ENCODE assay signal across 8 mouse cellular contexts in the genomic region with DNA sequence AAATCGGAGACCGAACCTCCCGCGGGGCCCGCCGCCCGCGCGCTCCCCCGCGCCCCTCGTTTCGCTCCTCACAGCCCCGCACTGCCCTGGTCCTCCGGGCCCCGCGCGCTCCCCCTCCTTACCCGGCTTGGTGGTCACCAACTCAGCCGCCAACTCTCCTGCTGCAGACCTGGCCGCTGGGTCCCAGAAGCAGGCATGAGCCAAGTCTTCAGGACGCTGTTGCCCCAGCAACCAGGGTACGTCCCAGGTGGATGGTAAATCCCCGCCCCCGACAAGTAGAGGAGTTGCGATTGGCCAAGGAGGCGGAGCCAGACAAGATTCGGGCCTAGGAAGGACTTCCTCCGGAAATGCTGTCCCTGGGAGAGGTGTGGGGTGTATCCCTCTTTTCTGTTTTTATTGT. TPM values are rescaled to one million over a fixed set of nuclear protein-coding genes. Genes with fewer than 3 reads are reported as not detected.
DNase-seq lines count a peak whose midpoint lies in the region; ATAC-seq lines count a peak whose summit lies in the region.
"Had no signal": no experiment of that assay in that cellular context is flagged by ENCODE, and none has a peak within 500 bp of the region (broad histone marks: within the 10 kb centered on the region; RNA-seq: fewer than 3 reads in every experiment).

A gene (minus strand): TSS at position 240 of the 400 bp plus-strand sequence.

- H3K4me2 ChIP-seq in lung, embryonic 16.5 days (ENCODE audit: low read depth, low read length), result peak within 1 kb of the TSS; percentile 31; the same call in 1 of the 2 replicates
- H3K4me2 ChIP-seq in forebrain, embryonic 16.5 days (ENCODE audit: low read length), result peak within 1 kb of the TSS; percentile 53
- H3K4me2 ChIP-seq in limb, embryonic 15.5 days, result peak within 1 kb of the TSS; percentile 40
- H3K4me2 ChIP-seq in stomach, embryonic 15.5 days, result peak within 1 kb of the TSS; percentile 50

- H3K27ac ChIP-seq in lung, embryonic 16.5 days (ENCODE audit: low read length), result no peak within 1 kb of the TSS
- no peak within 1 kb of the TSS for H3K27ac ChIP-seq in forebrain, embryonic 16.5 days (ENCODE audit: low read length)
- H3K27ac ChIP-seq in limb, embryonic 15.5 days, result no peak within 1 kb of the TSS
- no peak within 1 kb of the TSS for H3K27ac ChIP-seq in stomach, embryonic 15.5 days
- H3K27ac ChIP-seq: macrophage had no signal

- 5% methylated on average over 23 of the region's 29 CpGs for WGBS in lung, embryonic 16.5 days
- 2% methylated on average over 29 of the region's 29 CpGs for WGBS in forebrain, embryonic 16.5 days
- 2% methylated on average over 29 of the region's 29 CpGs for WGBS in limb, embryonic 15.5 days
- WGBS in stomach, embryonic 15.5 days, result 2% methylated on average over 28 of the region's 29 CpGs

- no peak within 1 kb of the TSS for H3K9ac ChIP-seq in lung, embryonic 16.5 days (ENCODE audit: low read length)
- H3K9ac ChIP-seq in forebrain, embryonic 16.5 days (replicated peaks; ENCODE audit: low read depth, low read length), result peak within 1 kb of the TSS; percentile 20
- H3K9ac ChIP-seq in limb, embryonic 15.5 days, result no peak within 1 kb of the TSS
- H3K9ac ChIP-seq in stomach, embryonic 15.5 days, result no peak within 1 kb of the TSS

- no peaks in the 10 kb centered on the region for H3K36me3 ChIP-seq in lung, embryonic 16.5 days (ENCODE audit: control insufficient read depth, insufficient read depth, low read length)
- no peaks in the 10 kb centered on the region for H3K36me3 ChIP-seq in forebrain, embryonic 16.5 days (ENCODE audit: control insufficient read depth, insufficient read depth)
- no peaks in the 10 kb centered on the region for H3K36me3 ChIP-seq in limb, embryonic 15.5 days
- no peaks in the 10 kb centered on the region for H3K36me3 ChIP-seq in stomach, embryonic 15.5 days

- H3K27me3 ChIP-seq in lung, embryonic 16.5 days (ENCODE audit: control insufficient read depth, insufficient read depth, low read depth, low read length), result peaks cover 34% of the 10 kb centered on the region
- no peaks in the 10 kb centered on the region for H3K27me3 ChIP-seq in forebrain, embryonic 16.5 days (replicated peaks; ENCODE audit: control insufficient read depth, insufficient read depth, low read length)
- peaks cover 48% of the 10 kb centered on the region for H3K27me3 ChIP-seq in limb, embryonic 15.5 days
- H3K27me3 ChIP-seq in stomach, embryonic 15.5 days (replicated peaks), result peaks cover 14% of the 10 kb centered on the region; the same call in 1 of the 2 replicates

- no peak for ATAC-seq in lung, embryonic 16.5 days (ENCODE audit: low read depth)
- peak; percentile 61 for ATAC-seq in forebrain, embryonic 16.5 days
- ATAC-seq in limb, embryonic 15.5 days (ENCODE audit: insufficient number of reproducible peaks, low FRiP score, low TSS enrichment, low read depth), result no peak
- no peak for ATAC-seq in stomach, embryonic 15.5 days (ENCODE audit: insufficient read depth, low FRiP score, low read depth)

- no peak for DNase-seq in lung, postnatal 10 days
- DNase-seq in gastrocnemius, postnatal 25 days, result no peak
- DNase-seq in kidney, adult 9 months, result no peak

- H3K4me3 ChIP-seq in lung, embryonic 16.5 days (ENCODE audit: low read length), result no peak within 1 kb of the TSS
- peak within 1 kb of the TSS; percentile 38 for H3K4me3 ChIP-seq in forebrain, embryonic 16.5 days (replicated peaks; ENCODE audit: low read length)
- peak within 1 kb of the TSS; percentile 19 for H3K4me3 ChIP-seq in limb, embryonic 15.5 days
- peak within 1 kb of the TSS; percentile 19; the same call in 1 of the 2 replicates for H3K4me3 ChIP-seq in stomach, embryonic 15.5 days (replicated peaks)

- H3K9me3 ChIP-seq in lung, embryonic 16.5 days (ENCODE audit: control insufficient read depth, low read length), result peaks cover 4% of the 10 kb centered on the region; the same call in 1 of the 2 replicates
- H3K9me3 ChIP-seq in forebrain, embryonic 16.5 days (ENCODE audit: control insufficient read depth, low read length), result peaks cover 6% of the 10 kb centered on the region
- H3K9me3 ChIP-seq in limb, embryonic 15.5 days, result no peaks in the 10 kb centered on the region
- H3K9me3 ChIP-seq in stomach, embryonic 15.5 days, result no peaks in the 10 kb centered on the region

- no peaks in the 10 kb centered on the region for H3K4me1 ChIP-seq in lung, embryonic 16.5 days (replicated peaks; ENCODE audit: control insufficient read depth, insufficient read depth, low read length)
- H3K4me1 ChIP-seq in forebrain, embryonic 16.5 days (replicated peaks; ENCODE audit: control insufficient read depth, insufficient read depth, low read length), result peaks cover 24% of the 10 kb centered on the region
- peaks cover 8% of the 10 kb centered on the region for H3K4me1 ChIP-seq in limb, embryonic 15.5 days
- H3K4me1 ChIP-seq in stomach, embryonic 15.5 days, result peaks cover 5% of the 10 kb centered on the region; the same call in 1 of the 2 replicates

RNA-seq across cellular contexts. Expression of the gene that starts here (rescaled TPM):
- 0.57 and 1.3 TPM in 2 replicates for polyA plus RNA-seq in lung, embryonic 16.5 days (2015; fragmentation: Nextera tagmentation; extraction: Ambion mirVana)
- polyA plus RNA-seq in forebrain, embryonic 16.5 days (2015; fragmentation: Nextera tagmentation; extraction: Ambion mirVana), result 2.8 and 3.7 TPM in 2 replicates
- 0.46 and 0.47 TPM in 2 replicates for polyA plus RNA-seq in limb, embryonic 15.5 days (2015; fragmentation: Nextera tagmentation; extraction: Ambion mirVana)
- 0.19 and 0.31 TPM in 2 replicates for polyA plus RNA-seq in stomach, embryonic 15.5 days (2015; fragmentation: Nextera tagmentation; extraction: Ambion mirVana)
- total RNA-seq in gastrocnemius, postnatal 25 days (2021), result 1 to 10 TPM; 3.3 to 5.1 TPM
- polyA plus RNA-seq: macrophage had no signal
